Mouse (Mus musculus): Measurements from ENCODE around the gene Zfp488. TPM values are rescaled to one million over a fixed set of nuclear protein-coding genes. Genes with fewer than 3 reads are reported as not detected.

The Zfp488 gene
- polyA plus RNA-seq (2012; fragmentation: generic; extraction: Trizol): not detected

GRCm38 (mm10) chr14:33978604-33979059 lies at the start of gene Zfp488:
Gene Zfp488, minus strand, starts transcription at chr14:33978764.

GRCm38 (mm10) chr14:34016381-34016780 lies 37.8 kb upstream of the Zfp488 start, which contains the start of gene Gm5460:
Gene Gm5460, plus strand, starts transcription at chr14:34016758.

GRCm38 (mm10) chr14:34015063-34015462 lies 36.5 kb upstream of the Zfp488 start, which contains the start of gene Gm30083:
Gene Gm30083, minus strand, starts transcription at chr14:34015182.

GRCm38 (mm10) chr14:33953761-33954160 lies 24.8 kb downstream of the Zfp488 start, which contains the start of gene Rbp3:
Gene Rbp3, plus strand, starts transcription at chr14:33954003.

GRCm38 (mm10) chr14:33940739-33941138 lies 37.8 kb downstream of the Zfp488 start, which contains the start of gene Gdf2:
Gene Gdf2, plus strand, starts transcription at chr14:33941039.

GRCm38 (mm10) chr14:33923168-33924070 lies 55.1 kb downstream of the Zfp488 start, which contains the start of gene Gdf10:
Gene Gdf10, plus strand, starts transcription at chr14:33923587.

Other genes starting within 250 kb of the Zfp488 start
- not detected for gene Gdf10, start 55.2 kb downstream of the Zfp488 start, polyA plus RNA-seq (2012; fragmentation: generic; extraction: Trizol)
- not detected for gene Gdf2, start 37.7 kb downstream of the Zfp488 start, polyA plus RNA-seq (2012; fragmentation: generic; extraction: Trizol)
- gene Rbp3, start 24.8 kb downstream of the Zfp488 start, polyA plus RNA-seq (2012; fragmentation: generic; extraction: Trizol): not detected
- not detected for gene Gm30083, start 36.4 kb upstream of the Zfp488 start, polyA plus RNA-seq (2012; fragmentation: generic; extraction: Trizol)
- gene Gm5460, start 38.0 kb upstream of the Zfp488 start, polyA plus RNA-seq (2012; fragmentation: generic; extraction: Trizol): not detected
- gene Antxrl, start 73.9 kb upstream of the Zfp488 start, polyA plus RNA-seq (2012; fragmentation: generic; extraction: Trizol): not detected
- 10 to 100 TPM; 25.9 to 37.9 TPM for gene Anxa8, start 107.2 kb upstream of the Zfp488 start, polyA plus RNA-seq (2012; fragmentation: generic; extraction: Trizol)
- under 1 TPM in 1 of 2 experiments, not detected in 1; 0.22 TPM for gene A630023A22Rik, start 124.0 kb upstream of the Zfp488 start, polyA plus RNA-seq (2012; fragmentation: generic; extraction: Trizol)
- under 1 TPM; 0.05 to 0.40 TPM for gene Npy4r, start 173.7 kb upstream of the Zfp488 start, polyA plus RNA-seq (2012; fragmentation: generic; extraction: Trizol)
- under 1 TPM; under 0.01 to 0.01 TPM for gene Gprin2, start 222.9 kb upstream of the Zfp488 start, polyA plus RNA-seq (2012; fragmentation: generic; extraction: Trizol)
- under 1 TPM in 1 of 2 experiments, not detected in 1; 0.05 TPM for gene Syt15, start 240.8 kb upstream of the Zfp488 start, polyA plus RNA-seq (2012; fragmentation: generic; extraction: Trizol)